Mouse (Mus musculus) testis, adult 2 months (tissue): ENCODE measurements at regions not wholly inside any gene's neighbourhood (a gene's known extent, or its start where the extent isn't known, plus 50 kb on each side); places are given as distances from the start of the nearest gene placed in this dataset.

Experiments
- CTCF ChIP-seq: fragments of 200-500 bp; IDR thresholded peaks from 2 replicates; pipeline ENCODE4 v1.5.1; 2012; ENCODE audit warnings: low read depth, mild to moderate bottlenecking, inconsistent platforms, low read length, moderate library complexity; ENCODE audit not compliant: control insufficient read depth, insufficient read depth, insufficient replicate concordance
- POLR2A ChIP-seq: fragments of 200-500 bp; IDR thresholded peaks from 2 replicates; pipeline ENCODE4 v1.6.1; 2012; ENCODE audit warnings: low read depth, mild to moderate bottlenecking, inconsistent platforms, low read length, moderate library complexity; ENCODE audit not compliant: control insufficient read depth

GRCm38 (mm10) chr17:58572885-58573284, 418.3 kb downstream of the Pdzph1 start:
- TF ChIP-seq CTCF (no peak), POLR2A (no peak)
